Mouse (Mus musculus) lung, postnatal 0 days (tissue): ENCODE results near the gene Napb.

ENCODE experiments used
- CTCF ChIP-seq: IDR thresholded peaks from 2 replicates; pipeline ENCODE4 v1.5.1; 2016; ENCODE audit warnings: antibody characterized with exemption, mild to moderate bottlenecking
- EP300 ChIP-seq: IDR thresholded peaks from 2 replicates; pipeline ENCODE4 v1.6.1; 2016; ENCODE audit warnings: antibody characterized with exemption, mild to moderate bottlenecking, control low read depth

GRCm38 (mm10) chr2:148751893-148752813 lies 19.9 kb upstream of the Napb start:
- TF ChIP-seq CTCF (peak; percentile 83), EP300 (0 out of 2 replicates have a peak, but pooled peaks have one; percentile 38)
